16 mouse cellular contexts compared by ENCODE assay signal in the genomic region with DNA sequence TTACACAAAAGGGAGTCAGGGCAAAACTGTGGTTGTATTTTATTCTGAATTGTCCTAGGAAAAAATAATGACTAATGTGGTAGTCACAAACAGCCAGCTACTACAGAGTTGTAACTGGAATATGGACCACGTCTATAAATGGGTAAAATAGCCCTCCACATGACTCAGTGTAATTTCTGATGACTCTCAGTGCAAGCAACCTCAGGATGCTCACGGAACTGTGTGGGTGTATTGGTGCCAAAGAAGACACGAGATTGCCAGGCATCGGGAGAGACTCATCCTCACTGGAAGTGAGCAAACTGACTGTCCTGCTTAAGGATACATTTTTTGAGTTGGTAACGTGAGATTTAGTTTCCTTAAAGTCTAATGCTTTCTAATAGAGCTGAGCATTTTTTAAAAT.
"Had no signal": no experiment of that assay in that cellular context is flagged by ENCODE, and none has a peak within 500 bp of the region (broad histone marks: within the 10 kb centered on the region; RNA-seq: fewer than 3 reads in every experiment).

No protein-coding gene starts in this region.

- ATAC-seq: liver, postnatal 0 days; lung, postnatal 0 days; midbrain, embryonic 13.5 days; midbrain, embryonic 15.5 days had no signal

- H3K4me1 ChIP-seq: lung, embryonic 15.5 days; midbrain, embryonic 13.5 days; midbrain, embryonic 15.5 days; neural tube, embryonic 12.5 days had no signal

- H3K4me2 ChIP-seq: lung, embryonic 15.5 days; midbrain, embryonic 11.5 days; midbrain, embryonic 13.5 days; midbrain, embryonic 15.5 days; neural tube, embryonic 12.5 days had no signal

- H3K9ac ChIP-seq: liver, postnatal 0 days; lung, embryonic 15.5 days; midbrain, embryonic 13.5 days; midbrain, embryonic 15.5 days; neural tube, embryonic 12.5 days had no signal

- H3K4me3 ChIP-seq: lung, embryonic 15.5 days; megakaryocyte, embryonic 14.5 days; midbrain, embryonic 13.5 days; midbrain, embryonic 15.5 days; neural tube, embryonic 12.5 days had no signal

- H3K27me3 ChIP-seq: lung, embryonic 15.5 days; megakaryocyte, embryonic 14.5 days; midbrain, embryonic 13.5 days; midbrain, embryonic 15.5 days; neural tube, embryonic 12.5 days had no signal

- DNase-seq: liver, postnatal 0 days; lung, adult 2 months; lung, postnatal 14 days; lung, postnatal 36 days; right cerebral cortex, postnatal 14 days; thymus, adult 18-20 months; thymus, postnatal 14 days; thymus, postnatal 36 days had no signal

- H3K27ac ChIP-seq: lung, embryonic 15.5 days; macrophage; midbrain, embryonic 13.5 days; midbrain, embryonic 15.5 days; neural tube, embryonic 12.5 days had no signal

- H3K9me3 ChIP-seq: lung, embryonic 15.5 days; megakaryocyte, embryonic 14.5 days; midbrain, embryonic 13.5 days; midbrain, embryonic 15.5 days; neural tube, embryonic 12.5 days had no signal
